Mouse (Mus musculus) spleen, postnatal 14 days (tissue): ENCODE measurements around the gene Dapk3.
A peak's percentile ranks its signal among the peaks of the same experiment; 100 is the strongest.
"Not testable (repeated sequence)": the region's sequence is repeated elsewhere in the genome, so short reads cannot be mapped to it uniquely, and the experiment has no call there.

Source experiments
- DNase-seq, 2 experiments: peaks; one replicate each; pipeline ENCODE4 v3.0.0; 2021 to 2022; ENCODE audit warnings: low spot score in 2 of 2

The Dapk3 gene

GRCm38 (mm10) chr10:81178927-81179326 lies 3.9 kb upstream of the Dapk3 start:
- no peak for DNase-seq

- no peak for DNase-seq
Observed at GRCm38 (mm10) chr10:81179451-81180342, 3.1 kb upstream of the Dapk3 start.

DNA sequence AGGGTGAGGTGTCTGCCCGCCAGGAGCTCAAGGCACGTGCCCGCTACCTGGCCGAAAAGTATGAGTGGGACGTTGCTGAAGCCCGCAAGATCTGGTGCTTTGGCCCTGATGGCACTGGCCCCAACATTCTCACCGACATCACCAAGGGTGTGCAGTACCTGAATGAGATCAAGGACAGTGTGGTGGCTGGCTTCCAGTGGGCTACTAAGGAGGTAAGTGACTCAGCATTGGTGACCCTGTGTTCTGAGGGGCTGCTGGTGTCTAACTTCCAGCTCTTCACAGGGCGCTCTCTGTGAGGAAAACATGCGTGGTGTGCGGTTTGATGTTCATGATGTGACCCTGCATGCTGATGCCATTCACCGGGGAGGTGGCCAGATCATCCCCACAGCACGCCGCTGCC lies 1.9 kb upstream of the Dapk3 start:
- no peak for DNase-seq

DNA sequence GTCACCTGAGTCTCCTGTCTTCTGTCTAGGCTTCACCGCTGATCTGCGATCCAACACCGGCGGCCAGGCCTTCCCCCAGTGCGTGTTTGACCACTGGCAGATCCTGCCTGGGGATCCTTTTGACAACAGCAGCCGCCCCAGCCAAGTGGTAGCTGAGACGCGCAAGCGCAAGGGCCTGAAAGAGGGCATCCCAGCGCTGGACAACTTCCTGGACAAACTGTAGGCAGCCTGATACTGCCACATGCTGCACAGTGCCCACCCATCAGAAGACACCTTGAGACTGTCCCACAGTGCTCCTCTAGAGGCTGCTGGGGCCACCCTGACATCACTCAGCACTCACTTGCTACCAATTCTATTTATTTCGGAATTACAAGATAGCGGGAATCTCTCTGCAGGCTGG lies 945 bp upstream of the Dapk3 start:
- DNase-seq, result not testable (repeated sequence)

GRCm38 (mm10) chr10:81183805-81184204 lies 1.0 kb downstream of the Dapk3 start, which contains the start of gene 4930442H23Rik:
Gene 4930442H23Rik, minus strand, starts transcription at chr10:81183849.
- no peak for DNase-seq

- DNase-seq, result no peak
Observed at GRCm38 (mm10) chr10:81184765-81185164, 2.0 kb downstream of the Dapk3 start.

- DNase-seq, result no peak
Observed at GRCm38 (mm10) chr10:81187161-81187560, 4.4 kb downstream of the Dapk3 start.

GRCm38 (mm10) chr10:81189821-81190220 lies 7.0 kb downstream of the Dapk3 start:
- DNase-seq, result no peak

- no peak for DNase-seq
Observed at GRCm38 (mm10) chr10:81190236-81190911, 7.6 kb downstream of the Dapk3 start.

GRCm38 (mm10) chr10:81190912-81191321 lies 8.1 kb downstream of the Dapk3 start:
- DNase-seq, result no peak

DNA sequence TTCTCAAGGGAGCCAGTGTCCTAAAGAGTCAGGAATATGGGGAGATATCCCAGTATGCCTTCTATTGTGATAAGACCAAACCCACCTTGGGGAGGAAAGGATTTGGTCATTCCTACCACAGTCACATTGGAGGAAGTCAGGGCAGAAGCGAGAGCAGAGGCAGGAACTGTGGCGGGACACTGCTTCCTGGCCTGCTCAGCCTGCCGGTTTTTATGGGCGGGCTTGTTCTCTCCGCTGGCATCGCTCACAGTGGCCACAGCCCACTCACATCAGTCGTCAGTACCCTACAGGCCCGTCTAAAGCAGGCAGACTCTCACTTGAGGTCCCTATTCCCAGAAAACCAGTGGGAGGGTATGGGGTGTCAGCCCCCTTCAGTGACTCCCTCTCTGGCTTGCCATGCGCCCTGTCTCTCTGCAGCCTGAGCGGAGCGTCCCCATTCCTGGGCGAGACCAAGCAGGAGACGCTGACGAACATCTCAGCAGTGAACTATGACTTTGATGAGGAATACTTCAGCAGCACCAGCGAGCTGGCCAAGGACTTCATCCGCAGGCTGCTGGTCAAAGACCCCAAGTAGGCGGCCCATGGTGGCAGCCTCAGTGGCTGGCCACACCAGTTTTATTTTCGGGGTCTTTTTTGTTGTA lies 8.7 kb downstream of the Dapk3 start:
- no peak for DNase-seq

DNA sequence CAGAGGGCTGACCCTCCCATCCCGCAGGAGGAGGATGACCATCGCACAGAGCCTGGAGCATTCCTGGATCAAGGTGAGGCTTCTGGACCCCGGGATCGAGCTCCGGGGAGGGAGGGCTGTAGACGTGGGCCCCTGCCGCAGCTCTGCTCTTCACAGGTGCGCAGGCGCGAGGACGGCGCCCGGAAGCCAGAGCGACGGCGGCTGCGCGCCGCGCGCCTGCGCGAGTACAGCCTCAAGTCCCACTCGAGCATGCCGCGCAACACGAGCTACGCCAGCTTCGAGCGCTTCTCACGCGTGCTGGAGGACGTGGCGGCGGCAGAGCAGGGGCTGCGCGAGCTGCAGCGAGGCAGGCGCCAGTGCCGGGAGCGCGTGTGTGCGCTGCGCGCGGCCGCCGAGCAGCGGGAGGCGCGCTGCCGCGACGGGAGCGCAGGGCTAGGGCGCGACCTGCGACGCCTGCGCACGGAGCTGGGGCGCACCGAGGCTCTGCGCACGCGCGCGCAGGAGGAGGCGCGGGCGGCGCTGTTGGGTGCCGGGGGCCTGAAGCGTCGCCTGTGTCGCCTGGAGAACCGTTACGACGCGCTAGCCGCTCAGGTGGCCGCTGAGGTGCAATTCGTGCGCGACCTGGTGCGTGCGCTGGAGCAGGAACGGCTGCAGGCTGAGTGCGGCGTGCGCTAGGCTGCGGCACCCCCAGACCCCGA lies 9.6 kb downstream of the Dapk3 start:
- DNase-seq, result peak; percentile 66 to 72

- DNase-seq, result no peak
Observed at GRCm38 (mm10) chr10:81192968-81193501, 10.2 kb downstream of the Dapk3 start.

GRCm38 (mm10) chr10:81193991-81194774 lies 11.4 kb downstream of the Dapk3 start:
- DNase-seq, result peak in 1 of 2 experiments; percentile 44

DNA sequence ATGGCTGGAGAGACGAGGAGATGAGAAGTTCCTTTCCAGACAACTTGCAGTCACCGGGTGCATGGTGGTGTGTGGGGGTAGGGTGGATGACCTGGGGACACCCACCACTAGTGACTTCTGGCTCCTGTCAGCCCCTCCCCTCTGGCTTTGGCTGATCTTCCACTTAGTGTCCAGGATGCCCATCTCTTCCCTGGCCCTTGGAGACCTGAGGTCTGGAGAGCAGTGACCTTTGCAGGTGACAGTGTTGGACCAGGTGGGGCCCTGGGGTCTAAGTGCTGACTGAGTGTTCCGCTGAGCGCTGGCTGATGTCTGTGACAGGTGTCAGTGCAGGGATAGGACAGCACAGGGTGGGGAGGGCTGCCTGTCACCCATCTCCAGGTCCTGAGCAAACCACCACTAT lies 12.5 kb downstream of the Dapk3 start:
- no peak for DNase-seq

- no peak for DNase-seq
Observed at GRCm38 (mm10) chr10:81196470-81197065, 13.8 kb downstream of the Dapk3 start.

DNA sequence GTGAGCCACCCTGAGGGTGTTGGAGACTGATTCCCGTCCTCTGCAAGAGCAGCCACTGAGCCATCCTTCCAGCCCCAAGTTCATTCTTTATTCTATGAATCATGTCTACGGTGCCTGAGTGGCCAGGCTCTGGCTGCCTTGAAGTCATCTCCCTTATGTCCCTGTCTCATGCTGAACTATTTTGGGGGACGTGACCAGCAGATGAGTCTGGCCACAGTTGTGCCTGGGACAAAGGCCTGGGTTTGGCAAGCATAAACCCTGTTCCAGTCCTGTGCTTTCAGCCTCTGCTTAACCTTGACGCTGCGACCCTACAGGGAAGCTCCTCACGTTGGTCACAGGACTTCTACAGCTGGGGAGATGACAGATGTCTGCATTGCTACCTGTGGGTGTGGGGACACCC lies 14.5 kb downstream of the Dapk3 start:
- DNase-seq, result no peak

DNA sequence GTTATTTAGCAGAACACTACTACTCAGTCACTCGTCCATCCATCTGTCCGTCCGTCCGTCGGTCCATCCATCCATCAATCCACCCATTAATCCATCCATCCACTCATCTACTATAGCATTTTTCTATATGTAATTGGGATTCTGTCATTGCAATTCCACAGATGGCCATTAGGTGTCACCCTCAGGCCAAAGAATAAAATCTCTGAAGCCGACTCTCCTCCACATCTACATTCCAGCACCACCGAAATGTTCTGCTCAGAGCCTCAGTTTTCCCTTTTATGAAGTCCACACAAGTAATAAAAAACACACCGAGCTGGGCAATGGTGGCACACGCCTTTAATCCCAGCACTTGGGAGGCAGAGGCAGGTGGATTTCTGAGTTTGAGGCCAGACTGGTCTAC lies 15.4 kb downstream of the Dapk3 start:
- peak in 1 of 2 experiments; percentile 56 for DNase-seq

GRCm38 (mm10) chr10:81198990-81199389 lies 16.2 kb downstream of the Dapk3 start:
- no peak for DNase-seq

GRCm38 (mm10) chr10:81200141-81200540 lies 17.3 kb downstream of the Dapk3 start:
- DNase-seq, result no peak
